Mouse (Mus musculus) myocyte (in vitro differentiated cells): ENCODE measurements around the gene Atf6b. TPM values are rescaled to one million over a fixed set of nuclear protein-coding genes. Genes with fewer than 3 reads are reported as not detected.

Source experiments
- H3K27me3 ChIP-seq: one replicate; pipeline ENCODE4 v1.6.1; 2011; ENCODE audit not compliant: control insufficient read depth, insufficient read depth, insufficient read length
- H3K36me3 ChIP-seq: one replicate; pipeline ENCODE4 v1.6.1; 2011; ENCODE audit not compliant: control insufficient read depth, insufficient read depth
- H3K4me2 ChIP-seq: one replicate; pipeline ENCODE4 v1.6.1; 2011; ENCODE audit warnings: low read depth, control low read depth
- H3K4me3 ChIP-seq: one replicate; pipeline ENCODE4 v1.5.1; 2011; ENCODE audit warnings: mild to moderate bottlenecking, control low read depth, moderate library complexity
- H3K79me2 ChIP-seq: one replicate; pipeline ENCODE4 v1.6.1; 2011; ENCODE audit not compliant: control insufficient read depth, insufficient read depth
- H3ac ChIP-seq: one replicate; pipeline ENCODE4 v1.6.1; 2011; ENCODE audit not compliant: control insufficient read depth, insufficient read length
- CEBPB ChIP-seq: IDR thresholded peaks from 2 replicates; pipeline ENCODE4 v1.6.1; 2011; ENCODE audit warnings: mild to moderate bottlenecking, moderate library complexity; ENCODE audit not compliant: poor library complexity, insufficient read depth, severe bottlenecking
- E2F4 ChIP-seq: IDR thresholded peaks from one replicate; pipeline ENCODE4 v1.6.1; 2011; ENCODE audit warnings: mild to moderate bottlenecking, control low read depth, moderate library complexity; ENCODE audit not compliant: insufficient read depth
- MAX ChIP-seq: IDR thresholded peaks from one replicate; pipeline ENCODE4 v1.6.1; 2011; ENCODE audit warnings: low read depth, mild to moderate bottlenecking, control low read depth
- MYOD1 ChIP-seq, 3 experiments: IDR thresholded peaks; one replicate each; pipeline ENCODE4 v1.6.1; 2011; ENCODE audit warnings: control low read depth in 2 of 3, low read depth in 2 of 3, mild to moderate bottlenecking in 2 of 3, moderate library complexity in 1 of 3; ENCODE audit not compliant: insufficient read length in 2 of 3, control insufficient read depth in 1 of 3
- MYOG ChIP-seq, 3 experiments: IDR thresholded peaks; one replicate each; pipeline ENCODE4 v1.6.1; 2011; ENCODE audit warnings: control low read depth in 2 of 3, low read depth in 2 of 3, mild to moderate bottlenecking in 2 of 3; ENCODE audit not compliant: insufficient read length in 2 of 3, control insufficient read depth in 1 of 3, insufficient read depth in 1 of 3
- POLR2A ChIP-seq: IDR thresholded peaks from one replicate; pipeline ENCODE4 v1.6.1; 2011; ENCODE audit warnings: low read depth, mild to moderate bottlenecking, control low read depth, moderate library complexity; ENCODE audit not compliant: insufficient read length
- POLR2AphosphoS2 ChIP-seq: IDR thresholded peaks from one replicate; pipeline ENCODE4 v1.6.1; 2011; ENCODE audit warnings: low read depth, control low read depth; ENCODE audit not compliant: insufficient read length
- REST ChIP-seq: IDR thresholded peaks from one replicate; pipeline ENCODE4 v1.6.1; 2011; ENCODE audit warnings: mild to moderate bottlenecking, control low read depth, moderate library complexity; ENCODE audit not compliant: insufficient read depth, insufficient read length
- SRF ChIP-seq: IDR thresholded peaks from one replicate; pipeline ENCODE4 v1.6.1; 2011; ENCODE audit warnings: low read depth; ENCODE audit not compliant: control insufficient read depth, insufficient read length
- TCF12 ChIP-seq: IDR thresholded peaks from one replicate; pipeline ENCODE4 v1.6.1; 2011; ENCODE audit warnings: mild to moderate bottlenecking, control low read depth; ENCODE audit not compliant: poor library complexity, insufficient read depth, severe bottlenecking
- TCF3 ChIP-seq: IDR thresholded peaks from one replicate; pipeline ENCODE4 v1.6.1; 2011; ENCODE audit warnings: low read depth, control low read depth; ENCODE audit not compliant: insufficient read length
- USF1 ChIP-seq: IDR thresholded peaks from one replicate; pipeline ENCODE4 v1.6.1; 2011; ENCODE audit warnings: low read depth, mild to moderate bottlenecking, control low read depth, moderate library complexity
- polyA plus RNA-seq: library from polyadenylated mRNA; unstranded; fragments of >200 nt; fragmentation: generic; extraction: Trizol; gene quantifications from one replicate; pipeline ENCODE4 v1.2.1, GENCODE M21; 2012; ENCODE audit warnings: missing spikeins

Atf6b gene
- polyA plus RNA-seq, 1 experiment: 42.5 TPM

- Histone ChIP-seq H3K4me3 (peak overlapping the region; percentile 42), H3K79me2 (no peaks in the 10 kb centered on the region), H3K27me3 (peaks cover 14% of the 10 kb centered on the region), H3ac (no peak overlapping the region), H3K4me2 (peak overlapping the region; percentile 73), H3K36me3 (no peaks in the 10 kb centered on the region)
- TF ChIP-seq MYOG (IDR thresholded peaks at IDR 0.05; ENCODE audit: control insufficient read depth in 1 of 3, insufficient read depth in 1 of 3, insufficient read length in 2 of 3, low read depth in 2 of 3) (no peak), TCF3 (no peak), MYOD1 (IDR thresholded peaks at IDR 0.05; ENCODE audit: control insufficient read depth in 1 of 3, insufficient read length in 2 of 3, low read depth in 2 of 3) (no peak), POLR2A (no peak), REST (no peak), SRF (no peak), TCF12 (no peak), POLR2AphosphoS2 (no peak), CEBPB (no peak), MAX (no peak), E2F4 (no peak), USF1 (no peak)
These were observed 20.7 kb upstream of the Atf6b start for GRCm38 (mm10) chr17:34626062-34626772.

- Histone ChIP-seq H3K4me2 (peak overlapping the region; percentile 73), H3K4me3 (peak overlapping the region; percentile 42), H3ac (peak overlapping the region; percentile 8), H3K27me3 (peaks cover 19% of the 10 kb centered on the region), H3K36me3 (no peaks in the 10 kb centered on the region), H3K79me2 (no peaks in the 10 kb centered on the region)
- TF ChIP-seq MYOG (IDR thresholded peaks at IDR 0.05; ENCODE audit: control insufficient read depth in 1 of 3, insufficient read depth in 1 of 3, insufficient read length in 2 of 3, low read depth in 2 of 3) (no peak), SRF (no peak), TCF12 (no peak), REST (no peak), MAX (no peak), CEBPB (no peak), POLR2AphosphoS2 (no peak), E2F4 (no peak), TCF3 (no peak), MYOD1 (IDR thresholded peaks at IDR 0.05; ENCODE audit: control insufficient read depth in 1 of 3, insufficient read length in 2 of 3, low read depth in 2 of 3) (no peak), POLR2A (no peak), USF1 (no peak)
These were observed 20.2 kb upstream of the Atf6b start for GRCm38 (mm10) chr17:34626773-34627092.

- peaks cover 25% of the 10 kb centered on the region for H3K27me3 ChIP-seq
- TF ChIP-seq CEBPB (no peak), POLR2A (peak; percentile 56), E2F4 (no peak), POLR2AphosphoS2 (no peak), SRF (no peak)
- peak overlapping the region; percentile 73 for H3K4me2 ChIP-seq
- no peaks in the 10 kb centered on the region for H3K36me3 ChIP-seq
- peak overlapping the region; percentile 8 for H3ac ChIP-seq
- peak overlapping the region; percentile 42 for H3K4me3 ChIP-seq
- no peaks in the 10 kb centered on the region for H3K79me2 ChIP-seq
These were observed 19.6 kb upstream of the Atf6b start for GRCm38 (mm10) chr17:34627093-34627942.

- Histone ChIP-seq H3K36me3 (no peaks in the 10 kb centered on the region), H3K4me3 (peak within 1 kb of the TSS; percentile 42)
- no peak for TF ChIP-seq MAX
- TF ChIP-seq USF1: no peak
- TF ChIP-seq TCF12: no peak
- no peak for TF ChIP-seq REST
- no peak for TF ChIP-seq MYOG (IDR thresholded peaks at IDR 0.05; ENCODE audit: control insufficient read depth in 1 of 3, insufficient read depth in 1 of 3, insufficient read length in 2 of 3, low read depth in 2 of 3)
- TF ChIP-seq CEBPB: no peak
- TF ChIP-seq POLR2A: no peak
- TF ChIP-seq TCF3: no peak
- TF ChIP-seq MYOD1 (IDR thresholded peaks at IDR 0.05; ENCODE audit: control insufficient read depth in 1 of 3, insufficient read length in 2 of 3, low read depth in 2 of 3): no peak
- TF ChIP-seq SRF: no peak
- no peak for TF ChIP-seq POLR2AphosphoS2
- no peak for TF ChIP-seq E2F4
These were observed 18.9 kb upstream of the Atf6b start, which contains the start of gene Ppt2 for GRCm38 (mm10) chr17:34627943-34628643. TSS of gene Ppt2 (minus strand) at chr17:34628510.

More at GRCm38 (mm10) chr17:34627943-34628643, 18.9 kb upstream of the Atf6b start, which contains the start of gene Ppt2:
- Histone ChIP-seq H3K79me2 (no peaks in the 10 kb centered on the region), H3ac (peak within 1 kb of the TSS; percentile 8), H3K27me3 (peaks cover 32% of the 10 kb centered on the region), H3K4me2 (peak within 1 kb of the TSS; percentile 70)
